Mouse (Mus musculus): ENCODE measurements around the gene Ppil4. TPM values are rescaled to one million over a fixed set of nuclear protein-coding genes. Genes with fewer than 3 reads are reported as not detected.

Ppil4 gene
- polyA plus RNA-seq, 1 experiment from 2014 or later, result 44.3 TPM

DNA sequence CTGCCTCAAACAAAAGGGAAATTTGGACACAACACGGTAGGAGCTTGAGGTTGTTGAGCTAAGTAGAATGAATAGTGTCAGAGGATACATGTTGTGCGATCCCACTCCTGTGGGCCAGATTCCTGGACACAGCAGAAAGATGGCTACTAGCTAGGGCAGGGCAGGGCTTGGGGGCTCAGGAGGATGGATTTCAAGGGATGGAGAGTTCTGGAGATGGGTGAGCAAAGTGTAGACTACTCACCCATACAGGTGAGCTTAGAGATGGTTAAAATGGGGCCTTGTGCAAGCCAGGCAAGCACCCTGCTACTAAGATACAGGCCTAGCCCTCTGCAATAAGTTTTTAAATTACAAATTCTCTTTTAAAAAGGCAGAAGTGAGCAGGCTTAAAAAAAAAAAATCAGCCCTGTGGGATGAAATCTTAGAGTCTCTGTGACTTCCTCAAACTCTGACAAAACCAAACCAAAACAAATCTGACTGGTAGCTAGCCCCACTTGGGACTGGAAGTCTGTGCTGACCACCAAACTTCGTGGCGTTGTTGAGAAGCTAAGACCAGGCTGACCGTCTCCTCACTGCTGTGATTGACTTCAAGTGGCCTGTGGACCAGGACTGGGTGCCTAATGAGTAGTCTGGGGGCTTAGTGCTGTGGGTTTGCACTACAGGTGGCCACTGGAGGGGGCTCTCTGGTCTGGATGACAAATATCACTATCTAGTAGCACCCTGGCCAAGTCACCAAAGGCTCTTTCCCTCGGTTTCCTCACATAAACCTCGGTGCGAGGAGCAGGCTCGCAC is 40.9 kb downstream of the Ppil4 start:
- 61% methylated on average over 9 of the region's 9 CpGs for WGBS
- no peak for ATAC-seq (replicated peaks; ENCODE audit: low FRiP score)
- H3K36me3 ChIP-seq (ENCODE audit: control insufficient read depth, insufficient read depth, low read length), result no peaks in the 10 kb centered on the region
- H3K9me3 ChIP-seq (ENCODE audit: control insufficient read depth, low read length), result no peaks in the 10 kb centered on the region
- 0 out of 2 replicates have a peak, but pooled peaks cover 3% of the 10 kb centered on the region for H3K4me1 ChIP-seq (replicated peaks; ENCODE audit: control insufficient read depth, insufficient read depth, low read length)
- H3K27me3 ChIP-seq (replicated peaks; ENCODE audit: control insufficient read depth, insufficient read depth, low read length), result no peaks in the 10 kb centered on the region
- DNase-seq (ENCODE audit: low spot score), result no peak
- H3K4me2 ChIP-seq, result no peak overlapping the region
- H3K9ac ChIP-seq (ENCODE audit: low read depth, low read length), result no peak overlapping the region
- H3K27ac ChIP-seq (ENCODE audit: low read depth, low read length), result no peak overlapping the region
- H3K4me3 ChIP-seq (ENCODE audit: low read depth, low read length), result no peak overlapping the region

DNA sequence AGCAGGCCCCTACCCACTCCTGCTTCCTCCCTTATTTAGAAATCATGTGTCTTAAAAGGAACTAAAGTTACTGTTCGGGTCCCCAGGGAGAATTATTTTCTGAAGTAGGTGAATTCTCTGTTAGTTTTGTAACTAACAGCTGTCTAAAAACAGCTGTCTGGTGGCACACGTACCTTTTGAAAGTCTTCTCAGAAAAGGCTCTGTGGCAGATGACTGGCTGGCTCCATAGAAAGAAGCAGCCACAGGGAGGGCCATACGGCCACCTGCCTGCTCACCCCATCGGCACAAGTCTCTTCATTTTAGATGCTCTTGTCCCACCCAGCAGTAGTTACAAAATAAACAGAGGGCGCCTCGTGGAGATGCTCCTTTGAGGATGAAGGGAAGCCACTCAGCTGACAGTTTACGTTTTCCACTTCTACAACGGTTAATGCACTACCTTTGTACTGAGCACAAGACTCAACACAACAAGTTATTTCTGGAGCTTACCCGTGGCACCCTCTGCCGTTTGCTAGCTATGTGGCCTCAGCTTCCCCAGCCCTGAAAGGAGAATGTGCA is 42.1 kb downstream of the Ppil4 start:
- Histone ChIP-seq H3K27me3 (replicated peaks; ENCODE audit: control insufficient read depth, insufficient read depth, low read length) (no peaks in the 10 kb centered on the region), H3K9me3 (ENCODE audit: control insufficient read depth, low read length) (no peaks in the 10 kb centered on the region), H3K4me1 (replicated peaks; ENCODE audit: control insufficient read depth, insufficient read depth, low read length) (0 out of 2 replicates have a peak, but pooled peaks cover 3% of the 10 kb centered on the region), H3K4me3 (ENCODE audit: low read depth, low read length) (no peak overlapping the region), H3K4me2 (no peak overlapping the region), H3K9ac (ENCODE audit: low read depth, low read length) (no peak overlapping the region), H3K27ac (ENCODE audit: low read depth, low read length) (no peak overlapping the region), H3K36me3 (ENCODE audit: control insufficient read depth, insufficient read depth, low read length) (no peaks in the 10 kb centered on the region)
- no peak for DNase-seq (ENCODE audit: low spot score)
- no peak for ATAC-seq (replicated peaks; ENCODE audit: low FRiP score)
- 72% methylated on average over 10 of the region's 10 CpGs for WGBS

DNA sequence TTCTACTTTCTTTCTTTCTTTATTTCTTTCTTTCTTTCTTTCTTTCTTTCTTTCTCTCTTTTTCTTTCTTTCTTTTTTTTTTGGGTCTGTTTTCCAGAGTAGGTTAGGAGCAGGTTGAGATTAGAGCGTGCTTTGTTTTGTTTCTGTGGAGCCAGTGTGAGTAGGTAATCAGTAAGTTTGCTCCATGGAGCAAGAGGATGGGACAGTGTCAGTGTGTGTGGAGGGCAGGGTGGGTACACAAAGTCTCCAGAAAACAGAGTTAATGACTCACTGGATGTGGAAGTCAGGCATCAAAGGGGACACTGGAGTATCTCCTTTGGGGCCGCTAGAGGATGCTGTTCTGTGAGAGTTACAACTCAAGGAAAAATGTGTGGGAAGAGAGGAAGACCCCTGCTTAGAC is 44.2 kb downstream of the Ppil4 start:
- Histone ChIP-seq H3K27ac (ENCODE audit: low read depth, low read length) (no peak overlapping the region), H3K4me1 (replicated peaks; ENCODE audit: control insufficient read depth, insufficient read depth, low read length) (0 out of 2 replicates have a peak, but pooled peaks cover 3% of the 10 kb centered on the region), H3K36me3 (ENCODE audit: control insufficient read depth, insufficient read depth, low read length) (no peaks in the 10 kb centered on the region), H3K4me2 (no peak overlapping the region), H3K9ac (ENCODE audit: low read depth, low read length) (no peak overlapping the region), H3K27me3 (replicated peaks; ENCODE audit: control insufficient read depth, insufficient read depth, low read length) (no peaks in the 10 kb centered on the region), H3K9me3 (ENCODE audit: control insufficient read depth, low read length) (no peaks in the 10 kb centered on the region), H3K4me3 (ENCODE audit: low read depth, low read length) (no peak overlapping the region)
- no peak for ATAC-seq (replicated peaks; ENCODE audit: low FRiP score)
- 73% methylated on average over 2 of the region's 2 CpGs for WGBS
- no peak for DNase-seq (ENCODE audit: low spot score)

DNA sequence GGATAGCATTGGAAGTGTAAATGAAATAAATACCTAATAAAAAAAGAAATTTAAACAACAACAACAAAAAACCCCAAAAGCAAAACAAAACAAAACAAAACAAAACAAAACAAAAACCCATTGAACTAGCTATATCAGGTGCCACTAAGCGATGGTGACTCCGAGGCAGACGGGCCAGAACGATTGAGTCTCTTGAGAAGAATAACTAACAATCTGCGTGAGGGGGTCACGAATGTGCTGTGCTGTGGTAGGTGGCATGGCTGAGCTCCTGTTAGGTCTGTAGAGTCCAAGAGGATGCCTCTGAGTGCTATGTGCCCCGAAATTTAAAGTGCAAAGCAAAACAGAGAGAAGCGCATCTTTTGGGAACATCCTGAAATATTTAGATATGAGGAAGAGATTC is 44.8 kb downstream of the Ppil4 start:
- H3K4me3 ChIP-seq (ENCODE audit: low read depth, low read length), result no peak overlapping the region
- WGBS, result 89% methylated on average over 8 of the region's 8 CpGs
- 0 out of 2 replicates have a peak, but pooled peaks cover 2% of the 10 kb centered on the region for H3K4me1 ChIP-seq (replicated peaks; ENCODE audit: control insufficient read depth, insufficient read depth, low read length)
- no peaks in the 10 kb centered on the region for H3K27me3 ChIP-seq (replicated peaks; ENCODE audit: control insufficient read depth, insufficient read depth, low read length)
- no peak overlapping the region for H3K9ac ChIP-seq (ENCODE audit: low read depth, low read length)
- no peak overlapping the region for H3K27ac ChIP-seq (ENCODE audit: low read depth, low read length)
- ATAC-seq (replicated peaks; ENCODE audit: low FRiP score) (no peak), DNase-seq (ENCODE audit: low spot score) (no peak)
- no peaks in the 10 kb centered on the region for H3K9me3 ChIP-seq (ENCODE audit: control insufficient read depth, low read length)
- H3K36me3 ChIP-seq (ENCODE audit: control insufficient read depth, insufficient read depth, low read length), result no peaks in the 10 kb centered on the region
- no peak overlapping the region for H3K4me2 ChIP-seq

DNA sequence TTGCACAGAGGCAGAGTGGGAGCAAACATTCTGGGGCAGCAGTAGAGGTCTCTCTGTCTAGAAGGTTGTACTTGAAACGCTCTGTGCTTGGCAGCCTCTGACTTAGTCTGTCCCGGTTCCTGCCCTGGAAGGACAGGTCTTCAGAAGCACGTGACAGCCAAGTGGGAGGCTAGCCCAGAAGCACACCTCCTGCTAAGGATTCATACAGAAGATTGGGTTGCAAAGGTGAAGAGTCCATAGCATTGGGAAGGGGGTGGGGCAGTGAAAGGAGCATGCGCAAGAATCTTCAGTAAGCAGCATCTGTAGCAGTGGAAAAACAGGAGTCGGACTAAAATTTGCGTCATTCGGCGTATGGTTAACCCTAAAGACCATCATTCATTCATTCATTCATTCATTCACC is 45.3 kb downstream of the Ppil4 start:
- WGBS, result 92% methylated on average over 8 of the region's 8 CpGs
- H3K9me3 ChIP-seq (ENCODE audit: control insufficient read depth, low read length), result no peaks in the 10 kb centered on the region
- DNase-seq (ENCODE audit: low spot score) (no peak), ATAC-seq (replicated peaks; ENCODE audit: low FRiP score) (no peak)
- no peak overlapping the region for H3K4me3 ChIP-seq (ENCODE audit: low read depth, low read length)
- H3K4me1 ChIP-seq (replicated peaks; ENCODE audit: control insufficient read depth, insufficient read depth, low read length), result no peaks in the 10 kb centered on the region
- H3K27ac ChIP-seq (ENCODE audit: low read depth, low read length), result no peak overlapping the region
- H3K4me2 ChIP-seq, result no peak overlapping the region
- no peaks in the 10 kb centered on the region for H3K36me3 ChIP-seq (ENCODE audit: control insufficient read depth, insufficient read depth, low read length)
- H3K27me3 ChIP-seq (replicated peaks; ENCODE audit: control insufficient read depth, insufficient read depth, low read length), result no peaks in the 10 kb centered on the region; the same call in 1 of the 2 replicates
- no peak overlapping the region for H3K9ac ChIP-seq (ENCODE audit: low read depth, low read length)

DNA sequence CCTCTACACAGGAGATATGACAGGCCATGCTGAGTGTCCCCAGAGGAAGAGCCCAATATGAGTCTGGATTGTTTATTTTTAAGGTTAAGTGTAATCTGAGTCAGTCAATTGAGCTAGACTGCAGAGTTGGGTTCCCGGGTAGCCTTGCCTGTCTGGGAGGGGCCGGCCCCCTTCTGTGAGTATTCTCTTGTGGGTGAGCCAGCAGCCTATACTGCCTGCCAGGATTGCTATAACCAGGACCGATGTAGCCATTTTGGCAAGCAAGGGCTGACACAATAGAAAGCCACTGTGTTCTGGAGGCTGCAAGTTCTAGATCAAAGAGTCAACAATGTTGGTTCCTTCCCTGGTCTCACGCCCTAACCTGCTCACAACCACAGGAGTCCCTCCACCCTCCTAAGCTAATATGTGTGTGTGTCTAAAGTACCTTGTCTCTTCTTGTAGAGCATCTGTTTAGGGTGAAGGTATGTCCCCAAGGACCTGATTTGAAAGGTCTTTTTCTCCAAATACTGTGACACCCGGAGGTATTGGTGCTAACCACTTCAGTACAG is 46.3 kb downstream of the Ppil4 start:
- no peak overlapping the region for H3K4me2 ChIP-seq
- H3K4me3 ChIP-seq (ENCODE audit: low read depth, low read length), result no peak overlapping the region
- H3K4me1 ChIP-seq (replicated peaks; ENCODE audit: control insufficient read depth, insufficient read depth, low read length), result no peaks in the 10 kb centered on the region
- H3K27me3 ChIP-seq (replicated peaks; ENCODE audit: control insufficient read depth, insufficient read depth, low read length), result no peaks in the 10 kb centered on the region; the same call in 1 of the 2 replicates
- no peak overlapping the region for H3K9ac ChIP-seq (ENCODE audit: low read depth, low read length)
- DNase-seq (ENCODE audit: low spot score), result no peak
- H3K36me3 ChIP-seq (ENCODE audit: control insufficient read depth, insufficient read depth, low read length), result no peaks in the 10 kb centered on the region
- no peak overlapping the region for H3K27ac ChIP-seq (ENCODE audit: low read depth, low read length)
- no peaks in the 10 kb centered on the region for H3K9me3 ChIP-seq (ENCODE audit: control insufficient read depth, low read length)
- ATAC-seq (replicated peaks; ENCODE audit: low FRiP score), result no peak
- WGBS, result 80% methylated on average over 5 of the region's 5 CpGs

DNA sequence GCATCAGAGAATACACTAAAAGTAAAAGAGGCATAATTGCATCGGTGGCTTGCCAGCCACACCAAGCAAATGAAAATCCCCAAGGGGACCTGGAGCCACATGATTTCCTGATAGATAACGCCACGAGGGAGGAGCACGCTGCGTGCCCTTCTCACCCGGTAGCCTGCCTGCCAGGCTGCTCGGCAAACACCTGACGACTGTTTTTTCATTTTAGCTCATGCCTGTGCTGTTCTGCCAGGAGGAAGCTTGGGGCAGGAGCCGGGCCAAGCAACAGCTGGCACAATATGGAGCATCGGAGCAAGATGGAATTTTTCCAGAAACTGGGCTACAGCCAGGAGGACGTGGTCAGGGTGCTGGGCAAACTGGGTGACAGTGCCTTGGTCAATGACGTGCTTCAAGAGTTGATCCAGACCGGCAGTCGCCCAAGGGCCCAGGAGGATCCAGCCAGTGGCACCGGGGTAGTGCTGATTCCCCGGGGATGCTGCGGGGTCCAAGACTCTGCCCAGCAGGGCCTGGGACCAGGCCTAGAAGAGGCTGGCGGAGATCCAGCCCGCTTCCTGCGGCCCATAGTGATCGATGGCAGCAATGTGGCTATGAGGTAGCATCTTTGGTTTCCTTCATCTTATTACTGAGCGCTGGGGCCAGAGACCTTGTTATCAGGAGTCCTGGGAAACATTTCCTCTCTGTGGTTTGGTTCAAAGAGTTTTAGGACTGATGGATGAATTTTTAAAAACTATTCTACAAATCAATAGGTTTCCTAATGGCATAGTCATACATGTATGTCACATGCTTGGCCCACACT is 47.1 kb downstream of the Ppil4 start:
- WGBS, result 76% methylated on average over 22 of the region's 22 CpGs
- no peaks in the 10 kb centered on the region; the same call in 1 of the 2 replicates for H3K27me3 ChIP-seq (replicated peaks; ENCODE audit: control insufficient read depth, insufficient read depth, low read length)
- DNase-seq (ENCODE audit: low spot score) (no peak), ATAC-seq (replicated peaks; ENCODE audit: low FRiP score) (no peak)
- H3K4me1 ChIP-seq (replicated peaks; ENCODE audit: control insufficient read depth, insufficient read depth, low read length), result no peaks in the 10 kb centered on the region
- no peaks in the 10 kb centered on the region for H3K36me3 ChIP-seq (ENCODE audit: control insufficient read depth, insufficient read depth, low read length)
- H3K4me3 ChIP-seq (ENCODE audit: low read depth, low read length), result no peak overlapping the region
- no peak overlapping the region for H3K9ac ChIP-seq (ENCODE audit: low read depth, low read length)
- H3K27ac ChIP-seq (ENCODE audit: low read depth, low read length), result no peak overlapping the region
- H3K9me3 ChIP-seq (ENCODE audit: control insufficient read depth, low read length), result no peaks in the 10 kb centered on the region
- no peak overlapping the region for H3K4me2 ChIP-seq

DNA sequence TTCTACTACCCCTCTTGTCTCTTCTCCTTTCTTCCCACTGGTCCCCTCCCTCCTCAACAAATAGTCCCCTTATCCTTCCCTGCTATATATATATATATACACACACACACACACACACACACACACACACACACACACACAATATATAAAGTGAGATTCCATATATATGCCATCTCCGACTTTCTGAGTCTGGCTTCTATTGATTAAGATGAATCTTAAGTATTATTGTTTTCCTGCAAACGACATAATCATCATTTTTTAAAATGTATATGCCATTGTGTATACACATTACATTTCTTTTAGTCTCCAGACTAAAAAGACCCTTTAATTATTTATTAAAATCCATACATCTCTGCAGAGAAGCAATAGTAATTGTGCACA is 47.7 kb downstream of the Ppil4 start:
- no peak for DNase-seq (ENCODE audit: low spot score)
- no peaks in the 10 kb centered on the region for H3K9me3 ChIP-seq (ENCODE audit: control insufficient read depth, low read length)
- H3K9ac ChIP-seq (ENCODE audit: low read depth, low read length), result no peak overlapping the region
- no peak overlapping the region for H3K4me2 ChIP-seq
- H3K27me3 ChIP-seq (replicated peaks; ENCODE audit: control insufficient read depth, insufficient read depth, low read length), result no peaks in the 10 kb centered on the region; the same call in 1 of the 2 replicates
- ATAC-seq (replicated peaks; ENCODE audit: low FRiP score), result no peak
- H3K36me3 ChIP-seq (ENCODE audit: control insufficient read depth, insufficient read depth, low read length), result no peaks in the 10 kb centered on the region
- no peak overlapping the region for H3K27ac ChIP-seq (ENCODE audit: low read depth, low read length)
- WGBS, result 78% methylated on average over 2 of the region's 2 CpGs
- H3K4me3 ChIP-seq (ENCODE audit: low read depth, low read length), result no peak overlapping the region
- H3K4me1 ChIP-seq (replicated peaks; ENCODE audit: control insufficient read depth, insufficient read depth, low read length), result no peaks in the 10 kb centered on the region

Data from liver, embryonic 11.5 days (tissue).